Mouse (Mus musculus): ENCODE measurements around the gene Plcg2. TPM values are rescaled to one million over a fixed set of nuclear protein-coding genes. Genes with fewer than 3 reads are reported as not detected.

Plcg2 gene
- total and polyA plus RNA-seq, 2 experiments: 0.95 to 1.8 TPM

DNA sequence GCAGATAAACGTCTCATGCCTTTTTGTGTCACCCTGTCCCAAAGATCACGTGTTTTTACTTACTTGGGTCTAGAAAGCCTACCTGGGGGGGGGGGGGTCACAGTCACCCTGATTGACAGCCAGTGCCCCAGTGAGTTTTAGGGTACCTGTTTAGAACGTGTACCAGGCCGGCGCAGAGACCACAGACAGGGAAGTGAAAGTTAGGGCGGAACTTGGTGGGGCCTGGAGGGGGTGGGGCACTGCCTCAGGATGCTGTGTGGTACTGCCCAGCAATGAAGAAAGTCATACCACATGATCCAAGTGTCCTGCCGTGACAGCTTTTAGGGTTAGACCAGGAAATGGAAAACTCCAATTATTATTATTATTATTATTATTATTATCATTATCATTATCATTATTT lies 22.3 kb upstream of the Plcg2 start:
- no peak overlapping the region for H3K27ac ChIP-seq (replicated peaks; ENCODE audit: insufficient read depth, low read depth, low read length)

DNA sequence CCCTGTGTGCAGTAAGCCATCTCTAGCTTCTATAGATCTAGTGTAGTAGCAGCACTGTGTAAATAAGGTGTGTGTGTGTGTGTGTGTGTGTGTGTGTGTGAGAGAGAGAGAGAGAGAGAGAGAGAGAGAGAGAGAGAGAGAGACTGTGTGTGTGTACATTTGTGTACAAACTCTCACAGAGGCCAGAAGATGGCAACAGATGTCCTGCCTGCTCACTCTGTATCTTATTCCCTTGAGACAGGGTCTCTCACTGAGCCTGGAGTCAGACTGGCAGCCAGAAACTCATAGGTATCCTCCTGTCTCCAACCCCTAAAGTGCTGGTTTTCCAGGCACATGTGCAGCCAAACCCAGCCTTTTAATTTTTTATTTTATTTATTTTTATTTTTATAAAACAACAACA lies 20.0 kb upstream of the Plcg2 start:
- H3K9ac ChIP-seq (ENCODE audit: low read depth, low read length): no peak overlapping the region
- H3K4me1 ChIP-seq (ENCODE audit: control insufficient read depth, insufficient read depth, low read length): no peaks in the 10 kb centered on the region
- no peaks in the 10 kb centered on the region for H3K36me3 ChIP-seq (ENCODE audit: control insufficient read depth, insufficient read depth, low read length)
- TF ChIP-seq POLR2A (IDR thresholded peaks at IDR 0.05; ENCODE audit: extremely low read depth, insufficient read depth, low read length) (no peak), CTCF (IDR thresholded peaks at IDR 0.05; ENCODE audit: low read depth, low read length) (no peak)
- DNase-seq (ENCODE audit: extremely low read depth, low read depth, low spot score): no peak
- no peaks in the 10 kb centered on the region for H3K27me3 ChIP-seq (ENCODE audit: control insufficient read depth, insufficient read depth, low read length)
- H3K79me2 ChIP-seq (ENCODE audit: control insufficient read depth, insufficient read depth, low read length): no peaks in the 10 kb centered on the region
- H3K4me3 ChIP-seq (ENCODE audit: insufficient read depth, low read depth, low read length): no peak overlapping the region
- H3K27ac ChIP-seq (replicated peaks; ENCODE audit: insufficient read depth, low read depth, low read length): no peak overlapping the region

More for the DNA sequence above, 22.3 kb upstream of the Plcg2 start:
- TF ChIP-seq POLR2A (IDR thresholded peaks at IDR 0.05; ENCODE audit: extremely low read depth, insufficient read depth, low read length): no peak
- no peak for TF ChIP-seq CTCF (IDR thresholded peaks at IDR 0.05; ENCODE audit: low read depth, low read length)
- no peaks in the 10 kb centered on the region for H3K79me2 ChIP-seq (ENCODE audit: control insufficient read depth, insufficient read depth, low read length)
- H3K4me3 ChIP-seq (ENCODE audit: insufficient read depth, low read depth, low read length): no peak overlapping the region
- no peaks in the 10 kb centered on the region for H3K27me3 ChIP-seq (ENCODE audit: control insufficient read depth, insufficient read depth, low read length)
- no peak overlapping the region for H3K9ac ChIP-seq (ENCODE audit: low read depth, low read length)
- no peaks in the 10 kb centered on the region for H3K36me3 ChIP-seq (ENCODE audit: control insufficient read depth, insufficient read depth, low read length)
- H3K4me1 ChIP-seq (ENCODE audit: control insufficient read depth, insufficient read depth, low read length): no peaks in the 10 kb centered on the region
- WGBS: 71% methylated on average over 7 of the region's 7 CpGs
- DNase-seq (ENCODE audit: extremely low read depth, low read depth, low spot score): no peak

GRCm38 (mm10) chr8:117479996-117480395 lies 18.1 kb upstream of the Plcg2 start:
- 96% methylated on average over 9 of the region's 9 CpGs for WGBS
- Histone ChIP-seq H3K9ac (ENCODE audit: low read depth, low read length) (no peak overlapping the region), H3K27me3 (ENCODE audit: control insufficient read depth, insufficient read depth, low read length) (no peaks in the 10 kb centered on the region), H3K79me2 (ENCODE audit: control insufficient read depth, insufficient read depth, low read length) (no peaks in the 10 kb centered on the region), H3K27ac (replicated peaks; ENCODE audit: insufficient read depth, low read depth, low read length) (no peak overlapping the region), H3K4me1 (ENCODE audit: control insufficient read depth, insufficient read depth, low read length) (no peaks in the 10 kb centered on the region), H3K4me3 (ENCODE audit: insufficient read depth, low read depth, low read length) (no peak overlapping the region), H3K36me3 (ENCODE audit: control insufficient read depth, insufficient read depth, low read length) (no peaks in the 10 kb centered on the region)
- no peak for DNase-seq (ENCODE audit: extremely low read depth, low read depth, low spot score)
- TF ChIP-seq POLR2A (IDR thresholded peaks at IDR 0.05; ENCODE audit: extremely low read depth, insufficient read depth, low read length): no peak
- TF ChIP-seq CTCF (IDR thresholded peaks at IDR 0.05; ENCODE audit: low read depth, low read length): no peak

DNA sequence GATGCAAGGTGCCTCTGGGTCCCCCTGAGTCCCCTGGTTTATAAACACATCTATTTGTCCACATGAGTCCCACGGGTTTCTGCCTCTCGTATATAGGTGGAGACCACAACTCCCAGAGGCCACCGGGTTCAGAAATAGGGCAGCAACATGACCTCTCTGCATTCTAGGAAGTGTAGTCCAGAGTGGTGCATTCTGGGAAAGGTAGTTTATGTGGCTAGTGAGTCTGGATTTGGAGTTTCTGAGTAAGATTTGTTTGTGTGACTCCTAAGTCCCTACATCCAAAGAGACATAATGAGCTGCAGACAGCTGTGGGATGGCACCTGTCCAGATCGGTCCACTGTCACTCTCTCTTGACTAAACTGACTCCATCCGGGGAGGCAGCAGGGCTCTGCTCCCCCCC lies 17.6 kb upstream of the Plcg2 start:
- DNase-seq (ENCODE audit: extremely low read depth, low read depth, low spot score): peak; percentile 38
- H3K9ac ChIP-seq (ENCODE audit: low read depth, low read length): no peak overlapping the region
- no peak overlapping the region for H3K27ac ChIP-seq (replicated peaks; ENCODE audit: insufficient read depth, low read depth, low read length)
- H3K79me2 ChIP-seq (ENCODE audit: control insufficient read depth, insufficient read depth, low read length): no peaks in the 10 kb centered on the region
- H3K4me3 ChIP-seq (ENCODE audit: insufficient read depth, low read depth, low read length): no peak overlapping the region
- no peak for TF ChIP-seq POLR2A (IDR thresholded peaks at IDR 0.05; ENCODE audit: extremely low read depth, insufficient read depth, low read length)
- no peak for TF ChIP-seq CTCF (IDR thresholded peaks at IDR 0.05; ENCODE audit: low read depth, low read length)
- H3K27me3 ChIP-seq (ENCODE audit: control insufficient read depth, insufficient read depth, low read length): no peaks in the 10 kb centered on the region
- H3K4me1 ChIP-seq (ENCODE audit: control insufficient read depth, insufficient read depth, low read length): no peaks in the 10 kb centered on the region
- WGBS: 71% methylated on average over 5 of the region's 5 CpGs
- no peaks in the 10 kb centered on the region for H3K36me3 ChIP-seq (ENCODE audit: control insufficient read depth, insufficient read depth, low read length)

DNA sequence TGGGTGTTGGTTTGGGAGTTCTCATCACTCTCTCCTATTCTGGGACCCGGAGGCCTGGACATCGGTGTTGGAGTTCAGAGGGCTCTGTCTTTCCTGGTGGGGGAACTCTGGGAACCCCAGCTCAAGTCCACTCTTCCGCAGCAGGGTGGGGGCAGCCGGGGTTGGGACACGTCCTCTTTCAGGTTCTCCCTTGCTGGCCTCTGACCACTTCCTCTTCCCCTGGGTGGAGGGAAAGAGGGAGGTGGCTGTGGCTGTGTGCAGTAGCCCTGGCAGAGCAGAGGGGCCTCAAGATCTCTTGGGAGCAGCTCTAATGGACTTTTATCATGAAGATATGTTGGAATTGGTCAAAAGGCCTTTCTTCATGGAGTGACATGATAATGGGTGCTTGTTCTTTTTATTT lies 16.3 kb upstream of the Plcg2 start:
- 74% methylated on average over 5 of the region's 5 CpGs for WGBS
- Histone ChIP-seq H3K36me3 (ENCODE audit: control insufficient read depth, insufficient read depth, low read length) (no peaks in the 10 kb centered on the region), H3K4me3 (ENCODE audit: insufficient read depth, low read depth, low read length) (no peak overlapping the region), H3K27ac (replicated peaks; ENCODE audit: insufficient read depth, low read depth, low read length) (no peak overlapping the region), H3K4me1 (ENCODE audit: control insufficient read depth, insufficient read depth, low read length) (no peaks in the 10 kb centered on the region), H3K9ac (ENCODE audit: low read depth, low read length) (no peak overlapping the region), H3K79me2 (ENCODE audit: control insufficient read depth, insufficient read depth, low read length) (no peaks in the 10 kb centered on the region), H3K27me3 (ENCODE audit: control insufficient read depth, insufficient read depth, low read length) (no peaks in the 10 kb centered on the region)
- TF ChIP-seq CTCF (IDR thresholded peaks at IDR 0.05; ENCODE audit: low read depth, low read length) (no peak), POLR2A (IDR thresholded peaks at IDR 0.05; ENCODE audit: extremely low read depth, insufficient read depth, low read length) (no peak)
- DNase-seq (ENCODE audit: extremely low read depth, low read depth, low spot score): no peak

DNA sequence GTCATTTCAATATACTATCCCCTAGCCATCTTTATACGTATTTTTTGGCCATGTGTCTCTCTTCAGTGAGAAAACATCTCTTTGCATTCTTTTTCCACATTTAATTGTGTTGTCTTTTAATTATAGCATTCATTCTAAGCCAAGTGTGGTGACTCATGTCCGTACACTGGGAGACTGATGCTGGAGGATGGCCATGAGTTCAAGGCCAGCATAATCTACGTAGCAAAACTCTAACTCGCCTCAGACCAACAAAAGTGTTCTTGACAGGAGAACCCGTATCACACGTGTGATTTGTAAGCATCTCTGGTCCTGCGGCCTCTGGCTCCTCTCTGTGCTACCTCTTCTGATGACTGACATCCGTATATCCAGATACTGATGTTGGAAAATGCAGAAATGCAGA lies 13.4 kb upstream of the Plcg2 start:
- no peak for DNase-seq (ENCODE audit: extremely low read depth, low read depth, low spot score)
- WGBS: 82% methylated on average over 8 of the region's 8 CpGs
- H3K27ac ChIP-seq (replicated peaks; ENCODE audit: insufficient read depth, low read depth, low read length): no peak overlapping the region
- no peak for TF ChIP-seq CTCF (IDR thresholded peaks at IDR 0.05; ENCODE audit: low read depth, low read length)
- no peak for TF ChIP-seq POLR2A (IDR thresholded peaks at IDR 0.05; ENCODE audit: extremely low read depth, insufficient read depth, low read length)
- no peaks in the 10 kb centered on the region for H3K36me3 ChIP-seq (ENCODE audit: control insufficient read depth, insufficient read depth, low read length)
- no peaks in the 10 kb centered on the region for H3K4me1 ChIP-seq (ENCODE audit: control insufficient read depth, insufficient read depth, low read length)
- no peak overlapping the region for H3K4me3 ChIP-seq (ENCODE audit: insufficient read depth, low read depth, low read length)
- H3K9ac ChIP-seq (ENCODE audit: low read depth, low read length): no peak overlapping the region
- H3K79me2 ChIP-seq (ENCODE audit: control insufficient read depth, insufficient read depth, low read length): no peaks in the 10 kb centered on the region
- H3K27me3 ChIP-seq (ENCODE audit: control insufficient read depth, insufficient read depth, low read length): no peaks in the 10 kb centered on the region

Data from liver, adult 2 months (tissue).